Mouse (Mus musculus) lung, adult 2 months (tissue): ENCODE measurements around the gene Tpte. TPM values are rescaled to one million over a fixed set of nuclear protein-coding genes. Genes with fewer than 3 reads are reported as not detected.
A peak's percentile ranks its signal among the peaks of the same experiment; 100 is the strongest.

Experiments
- DNase-seq: peaks from one replicate; pipeline ENCODE4 v3.0.0; 2022
- H3K4me1 ChIP-seq: fragments of 200-500 bp; 2 replicates; pipeline ENCODE4 v1.6.1; 2011; ENCODE audit warnings: low read length; ENCODE audit not compliant: control insufficient read depth, insufficient read depth
- H3K4me3 ChIP-seq: fragments of 200-500 bp; replicated peaks from 2 replicates; pipeline ENCODE3; 2011; ENCODE audit warnings: low read depth, mild to moderate bottlenecking, control low read depth, low read length; ENCODE audit errors: extremely low read depth
- CTCF ChIP-seq: fragments of 200-500 bp; IDR thresholded peaks from 2 replicates; pipeline ENCODE4 v1.5.1; 2011; ENCODE audit warnings: mild to moderate bottlenecking, low read length, control low read depth; ENCODE audit not compliant: insufficient read depth
- POLR2A ChIP-seq: fragments of 200-500 bp; IDR thresholded peaks from 2 replicates; pipeline ENCODE4 v1.6.1; 2011; ENCODE audit warnings: low read depth, mild to moderate bottlenecking, control low read depth, low read length, borderline replicate concordance; ENCODE audit errors: extremely low read depth
- WGBS: fragments of 180-500 bp; shearing (Covaris S2); methylation state at CpG from one replicate; pipeline ENCODE4 v1.1.7; 2018; 5-methylcytosine and 5-hydroxymethylcytosine counted together
- polyA plus RNA-seq: library from polyadenylated mRNA; depleted of rRNA; stranded (reverse); fragments of >200 nt; gene quantifications from 2 replicates; pipeline ENCODE4 v1.2.3, GENCODE M21; 2012

Gene Tpte
- polyA plus RNA-seq, 1 experiment = not detected

DNA sequence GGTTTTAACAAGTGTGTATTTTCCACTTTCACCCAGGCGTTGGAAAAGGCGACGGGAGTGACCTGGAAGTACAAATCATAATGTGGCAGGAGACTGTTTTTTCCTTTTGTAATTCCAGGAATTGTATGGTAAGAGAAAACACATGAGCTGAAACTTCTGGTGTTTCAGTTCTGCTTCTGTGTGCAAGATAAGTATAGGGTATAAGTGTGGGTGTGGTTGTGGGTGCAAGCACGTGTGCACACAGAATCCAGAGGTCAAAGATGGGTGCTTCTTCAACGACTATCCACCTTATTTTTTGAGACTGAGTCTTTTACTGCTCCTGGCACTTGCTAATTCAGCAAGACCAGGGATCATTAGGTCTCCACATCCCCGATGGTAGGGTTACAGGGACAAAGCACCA is 76.1 kb downstream of the Tpte start:
- Histone ChIP-seq H3K4me1 (no peaks in the 10 kb centered on the region), H3K4me3 (no peak overlapping the region)
- WGBS = 66% methylated on average over 6 of the region's 6 CpGs
- TF ChIP-seq POLR2A = no peak
- TF ChIP-seq CTCF = no peak
- DNase-seq = no peak

DNA sequence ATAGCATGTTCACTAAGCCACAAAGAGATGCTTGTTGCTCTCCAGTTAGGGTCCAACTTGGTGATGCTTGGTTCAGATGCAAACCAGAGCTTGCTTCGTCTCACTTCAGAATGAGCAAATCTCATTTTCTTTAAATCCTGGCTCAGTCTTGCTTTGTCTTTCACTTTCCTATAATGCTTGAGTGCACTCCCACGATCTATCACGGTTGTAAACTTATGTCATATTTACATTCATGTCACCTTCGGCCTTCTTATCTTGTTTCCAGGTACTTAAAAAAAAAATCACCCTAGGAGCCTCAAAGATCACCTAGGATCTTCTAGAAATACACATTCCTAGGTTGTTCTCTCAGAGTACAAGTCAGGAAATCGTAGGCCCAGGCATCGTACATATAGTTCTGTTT is 76.6 kb downstream of the Tpte start:
- H3K4me3 ChIP-seq = no peak overlapping the region
- TF ChIP-seq POLR2A = no peak
- no peak for TF ChIP-seq CTCF
- DNase-seq = no peak
- WGBS = 67% methylated on average over 6 of the region's 6 CpGs
- H3K4me1 ChIP-seq = no peaks in the 10 kb centered on the region

DNA sequence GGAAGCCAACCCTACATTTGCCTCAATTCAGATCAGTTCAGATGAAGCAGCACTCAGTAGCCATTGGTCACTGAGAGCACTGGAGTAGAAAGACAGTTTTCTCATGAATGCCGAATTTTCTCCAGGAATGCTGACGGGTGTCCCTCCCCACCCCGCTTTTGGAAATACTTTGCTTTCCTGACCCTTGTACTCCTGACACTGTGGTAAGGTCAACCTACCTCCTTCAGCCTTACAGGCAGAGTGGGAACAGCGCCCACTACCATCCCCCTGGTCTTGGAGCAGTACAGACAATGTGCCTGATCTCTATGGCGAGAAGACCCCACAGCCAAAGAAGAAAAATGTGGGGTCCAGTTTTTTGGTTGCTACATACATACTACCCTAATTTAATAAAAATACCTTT is 93.1 kb downstream of the Tpte start:
- DNase-seq = no peak
- TF ChIP-seq POLR2A (no peak), CTCF (no peak)
- Histone ChIP-seq H3K4me1 (no peaks in the 10 kb centered on the region), H3K4me3 (no peak overlapping the region)
- WGBS = 90% methylated on average over 5 of the region's 5 CpGs

DNA sequence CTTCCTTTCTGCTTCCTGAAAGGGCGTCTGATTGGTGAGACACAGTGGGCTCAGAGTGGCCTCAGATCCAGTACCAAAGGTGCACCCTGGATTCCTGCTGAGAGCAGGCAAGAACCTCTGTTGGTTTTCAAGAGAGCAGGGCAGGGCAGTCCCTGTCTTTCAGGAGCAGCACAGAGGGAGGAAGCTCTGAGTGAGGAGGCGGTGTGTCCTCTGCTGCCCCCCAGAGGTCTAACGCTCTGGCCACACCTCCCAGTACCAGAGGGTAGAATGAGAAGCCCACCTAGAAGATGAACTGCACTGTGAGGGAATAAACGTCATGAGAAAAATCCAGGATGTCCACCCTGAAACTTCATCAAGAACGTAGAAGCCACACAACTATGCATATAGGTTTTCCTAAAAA is 93.7 kb downstream of the Tpte start:
- Histone ChIP-seq H3K4me1 (no peaks in the 10 kb centered on the region), H3K4me3 (no peak overlapping the region)
- 39% methylated on average over 5 of the region's 5 CpGs for WGBS
- DNase-seq = peak; percentile 41
- peak; percentile 71 for TF ChIP-seq CTCF
- TF ChIP-seq POLR2A = no peak

DNA sequence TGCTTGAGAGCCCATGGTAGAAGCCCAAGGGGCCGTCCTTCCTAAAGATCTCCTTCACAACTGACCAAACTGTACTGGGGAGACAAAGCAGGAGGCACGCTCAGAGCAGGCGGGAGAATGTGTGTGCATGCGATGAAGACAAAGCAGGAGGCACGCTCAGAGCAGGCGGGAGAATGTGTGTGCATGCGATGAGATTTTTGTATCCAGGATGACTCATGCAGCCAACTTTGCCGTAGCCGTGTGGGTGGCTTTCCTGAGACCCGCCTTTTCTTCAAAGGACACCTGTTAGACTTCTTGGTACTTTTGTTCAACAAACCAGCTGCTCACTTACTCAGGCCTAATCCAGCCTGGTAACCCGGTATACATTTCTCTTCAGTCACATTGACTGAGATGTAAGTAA is 97.7 kb downstream of the Tpte start:
- no peak for DNase-seq
- TF ChIP-seq POLR2A (no peak), CTCF (no peak)
- WGBS = 91% methylated on average over 11 of the region's 11 CpGs
- no peak overlapping the region for H3K4me3 ChIP-seq
- H3K4me1 ChIP-seq = no peaks in the 10 kb centered on the region

DNA sequence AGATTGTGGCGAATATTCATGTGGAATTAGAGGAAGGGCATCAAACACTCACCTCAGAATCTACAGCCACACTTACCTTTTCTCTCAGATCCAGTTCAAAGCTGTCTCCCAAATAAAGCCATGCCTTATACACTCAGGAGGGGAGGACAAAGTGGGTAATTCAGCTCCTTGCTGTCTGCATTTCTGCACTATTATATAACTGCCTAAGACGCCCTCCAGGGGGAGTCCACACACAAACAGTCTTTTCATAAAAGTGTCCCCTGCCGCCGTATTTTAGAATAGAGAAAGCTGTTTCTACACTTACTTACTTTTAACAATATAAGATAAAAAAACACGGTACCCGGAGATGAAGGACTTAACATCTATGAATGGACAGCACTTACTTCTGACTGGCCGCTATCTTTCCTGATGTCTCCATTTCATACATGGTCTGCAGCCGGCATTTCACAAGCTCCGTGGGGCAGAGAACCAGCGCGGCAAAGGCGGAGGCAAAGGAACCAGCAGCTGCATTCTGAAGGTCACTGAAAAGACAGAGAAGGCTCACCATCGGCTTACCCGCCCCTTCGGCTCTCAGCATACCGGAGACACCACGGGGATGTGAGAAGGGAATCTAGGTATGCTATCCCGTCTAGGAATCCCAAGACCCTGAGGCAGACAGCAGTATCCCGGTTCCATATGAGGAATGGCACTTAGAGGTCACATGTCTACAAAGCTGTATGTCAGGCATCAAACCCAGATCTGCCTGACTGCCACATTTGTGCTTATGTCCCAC is 99.8 kb downstream of the Tpte start:
- no peaks in the 10 kb centered on the region for H3K4me1 ChIP-seq
- 84% methylated on average over 19 of the region's 19 CpGs for WGBS

DNA sequence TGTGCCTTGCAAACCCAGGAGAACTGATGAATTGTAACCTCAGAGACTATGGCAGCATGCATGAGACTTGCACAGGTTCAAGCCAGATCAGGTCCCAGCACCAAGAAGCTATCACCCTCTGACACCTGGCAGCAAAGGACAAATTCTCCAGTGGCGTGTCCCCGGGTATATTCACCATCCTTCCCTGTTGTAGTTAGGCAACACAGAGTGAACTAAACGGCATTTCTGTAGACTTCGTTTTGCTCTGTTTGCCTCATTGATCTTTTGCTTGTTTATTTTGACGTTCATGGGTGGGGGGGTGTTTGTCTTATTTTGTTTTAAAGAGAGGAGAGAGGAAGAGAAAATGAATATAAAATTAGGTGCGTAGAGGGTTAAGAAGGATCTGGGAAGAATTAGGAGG is 101.9 kb downstream of the Tpte start:
- TF ChIP-seq CTCF (no peak), POLR2A (no peak)
- Histone ChIP-seq H3K4me1 (no peaks in the 10 kb centered on the region), H3K4me3 (no peak overlapping the region)
- WGBS = 87% methylated on average over 6 of the region's 6 CpGs
- DNase-seq = no peak

More for the DNA sequence above, 99.8 kb downstream of the Tpte start:
- no peak for DNase-seq
- no peak overlapping the region for H3K4me3 ChIP-seq
- TF ChIP-seq CTCF (no peak), POLR2A (no peak)

DNA sequence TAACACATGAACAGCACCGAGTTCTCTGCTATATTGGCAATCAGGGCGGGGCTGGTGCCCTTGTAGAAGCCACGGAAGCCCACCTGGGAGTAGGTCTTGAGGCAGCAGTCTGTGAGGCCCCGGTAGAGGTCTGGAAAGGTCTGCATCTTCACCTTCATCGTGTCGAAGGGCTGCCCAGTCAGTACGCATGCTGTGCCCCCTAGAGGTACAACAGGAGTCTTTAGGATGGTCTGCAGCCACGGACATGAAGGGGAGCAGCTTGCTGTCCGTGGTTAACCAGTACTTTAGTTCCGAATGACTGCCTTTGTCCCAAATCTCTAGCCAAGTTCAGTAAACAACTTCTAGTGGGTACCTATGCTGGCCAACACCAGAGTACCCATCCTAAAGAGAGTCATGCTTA is 106.6 kb downstream of the Tpte start:
- Histone ChIP-seq H3K4me3 (no peak overlapping the region), H3K4me1 (no peaks in the 10 kb centered on the region)
- TF ChIP-seq CTCF = no peak
- TF ChIP-seq POLR2A = no peak
- 77% methylated on average over 10 of the region's 10 CpGs for WGBS
- DNase-seq = no peak

DNA sequence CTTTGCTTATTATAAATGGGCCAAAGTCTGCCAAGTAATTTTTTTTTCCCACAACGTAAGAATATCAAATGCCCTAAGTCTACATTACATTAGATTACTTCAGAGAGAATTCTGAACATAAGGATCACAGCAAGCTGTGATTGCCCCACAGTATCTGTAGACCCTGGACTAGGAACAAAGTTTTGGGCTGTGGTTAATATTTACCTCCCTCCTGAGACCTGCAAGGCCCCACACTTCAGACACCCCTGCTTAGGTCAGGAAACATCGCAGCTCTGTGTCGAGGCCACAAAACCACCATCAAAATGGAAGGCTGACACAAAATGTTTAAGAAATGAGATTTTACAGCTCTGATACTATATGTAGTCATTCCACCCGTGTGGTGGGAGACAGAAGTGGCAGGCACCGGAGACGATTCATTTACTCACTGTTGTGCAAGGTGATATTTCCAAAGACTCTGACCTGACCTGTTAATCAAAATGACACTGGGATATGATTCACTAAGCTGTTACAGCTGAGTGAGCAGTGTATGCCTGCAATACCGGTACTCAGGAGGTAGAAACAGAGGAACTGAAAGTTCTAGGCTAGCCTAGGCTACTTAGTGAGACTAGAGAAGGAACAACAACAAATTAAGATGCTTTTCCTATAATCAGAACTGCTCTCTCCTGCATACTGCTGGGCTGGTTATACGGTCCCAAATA is 107.7 kb downstream of the Tpte start:
- Histone ChIP-seq H3K4me1 (no peaks in the 10 kb centered on the region), H3K4me3 (no peak overlapping the region)
- no peak for TF ChIP-seq CTCF
- TF ChIP-seq POLR2A = no peak
- WGBS = 86% methylated on average over 8 of the region's 8 CpGs
- no peak for DNase-seq

DNA sequence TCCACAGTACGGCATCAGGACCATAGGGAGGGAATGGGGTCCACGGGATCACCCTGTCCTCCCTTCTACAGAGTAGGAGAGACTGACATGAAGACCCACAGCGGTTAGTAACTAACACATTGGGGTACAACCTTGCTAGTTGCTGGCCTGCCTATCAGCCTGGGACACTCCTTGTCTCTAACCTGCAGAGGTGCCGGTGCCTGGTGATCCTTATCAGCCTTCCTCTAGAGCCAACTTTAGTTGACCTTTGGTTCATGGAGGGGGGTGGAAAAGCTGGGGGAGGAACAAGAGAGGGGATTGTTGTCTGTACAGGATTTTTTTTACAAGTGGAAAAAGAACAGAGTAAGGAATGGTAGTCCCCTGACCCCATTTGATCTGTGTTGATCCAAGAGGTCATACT is 111.2 kb downstream of the Tpte start:
- DNase-seq = no peak
- no peak overlapping the region for H3K4me3 ChIP-seq
- TF ChIP-seq CTCF (no peak), POLR2A (no peak)
- WGBS = 78% methylated on average over 4 of the region's 4 CpGs
- peaks cover 2% of the 10 kb centered on the region; the same call in 1 of the 2 replicates for H3K4me1 ChIP-seq
